Mouse (Mus musculus): ENCODE results near the gene Olfr178. TPM values are rescaled to one million over a fixed set of nuclear protein-coding genes. Genes with fewer than 3 reads are reported as not detected.

Gene Olfr178
- not detected for polyA plus RNA-seq (2014; fragmentation: Illumina TruSeq; extraction: RNeasy Lipid Tissue Mini Kit (QIAGEN cat#74804); ENCODE audit: low replicate concordance)

DNA sequence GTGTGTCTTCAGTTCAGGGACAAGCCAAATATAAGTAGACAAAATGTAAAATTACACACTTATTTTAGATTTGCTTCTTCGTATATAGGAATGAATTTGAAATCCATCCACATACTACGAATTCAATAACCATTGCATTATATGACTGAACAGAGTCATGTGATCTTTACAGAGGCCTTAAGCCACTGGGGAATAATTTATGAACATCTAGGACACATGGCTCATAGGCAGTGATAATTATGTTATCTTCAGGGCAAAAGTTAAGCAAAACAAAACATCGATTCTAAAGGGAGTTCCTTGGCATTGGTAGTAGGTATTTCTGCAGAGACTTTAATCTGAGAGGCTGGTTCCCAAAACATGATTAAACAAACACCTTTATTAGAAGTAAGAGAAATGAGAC lies at the start of gene Olfr178:
Gene Olfr178 (minus strand): TSS at position 101 of the 400 bp plus-strand sequence.

DNA sequence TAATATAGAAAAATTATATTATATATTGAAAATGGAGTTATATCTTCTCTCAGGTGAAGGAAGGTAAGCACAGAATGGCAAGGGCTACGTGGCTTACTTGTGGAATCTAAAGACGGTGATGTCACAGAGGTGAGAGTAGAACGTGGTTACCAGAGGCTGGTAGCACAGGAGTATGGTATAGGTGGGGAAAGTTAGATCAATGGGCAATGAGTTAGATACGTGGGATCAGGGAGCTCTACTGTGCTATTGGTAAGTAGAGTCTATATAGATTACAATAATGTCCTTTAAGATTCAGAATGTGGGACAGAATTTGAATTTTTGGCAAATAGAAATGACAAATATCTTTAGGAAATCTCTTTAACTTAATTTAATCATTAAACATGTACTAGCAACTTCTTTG lies 37.4 kb upstream of the Olfr178 start, which contains the start of gene Olfr180:
Gene Olfr180 (minus strand): TSS at position 101 of the 400 bp plus-strand sequence.

DNA sequence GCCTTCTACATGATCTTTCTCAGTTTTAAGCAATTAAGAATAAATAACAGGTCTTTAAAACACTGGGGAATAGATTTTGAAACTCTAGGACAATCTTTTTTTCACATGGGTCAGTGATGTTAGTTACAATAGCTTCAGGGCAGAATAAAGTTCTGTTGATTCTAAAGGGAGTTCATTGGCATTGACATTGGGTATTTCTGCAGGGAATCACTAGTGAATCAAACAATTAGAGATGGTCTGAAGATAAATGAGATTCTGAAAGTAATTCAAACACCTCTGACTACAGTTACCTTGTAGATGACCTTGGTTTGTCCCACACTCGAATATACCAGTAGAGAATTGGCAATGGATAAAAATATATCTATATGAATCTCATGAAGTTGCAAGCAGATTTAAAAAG lies 36.8 kb upstream of the Olfr178 start, which contains the start of gene Olfr181:
Gene Olfr181 (minus strand): TSS at position 101 of the 400 bp plus-strand sequence.

DNA sequence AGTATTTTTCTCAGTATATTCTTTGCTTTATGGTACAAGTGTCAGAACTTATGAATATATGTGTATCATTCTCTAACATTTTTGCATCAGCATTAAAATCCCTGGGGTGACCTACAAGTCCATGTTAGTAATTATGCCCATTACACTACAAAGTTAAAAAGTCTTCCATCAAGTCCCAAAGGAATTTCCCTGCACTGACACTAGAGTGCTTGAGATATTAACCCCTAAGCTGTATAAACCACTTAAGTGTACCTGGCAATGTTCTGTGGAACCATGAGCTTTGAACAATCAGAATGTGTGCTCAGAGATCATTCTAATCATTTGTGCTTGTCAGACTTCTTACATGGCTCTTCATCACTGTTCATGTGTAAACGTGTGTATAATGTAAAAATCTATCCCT lies 17.2 kb downstream of the Olfr178 start, which contains the start of gene Olfr177:
Gene Olfr177 (minus strand): TSS at position 101 of the 400 bp plus-strand sequence.

Other genes with a start within 250 kb of the Olfr178 start
- gene Cpox, start 221.8 kb downstream of the Olfr178 start, polyA plus RNA-seq (2014; fragmentation: Illumina TruSeq; extraction: RNeasy Lipid Tissue Mini Kit (QIAGEN cat#74804); ENCODE audit: low replicate concordance): 121 TPM
- gene Gpr15, start 173.0 kb downstream of the Olfr178 start, polyA plus RNA-seq (2014; fragmentation: Illumina TruSeq; extraction: RNeasy Lipid Tissue Mini Kit (QIAGEN cat#74804); ENCODE audit: low replicate concordance): not detected
- 278 TPM for gene Cldnd1, start 164.2 kb downstream of the Olfr178 start, polyA plus RNA-seq (2014; fragmentation: Illumina TruSeq; extraction: RNeasy Lipid Tissue Mini Kit (QIAGEN cat#74804); ENCODE audit: low replicate concordance)
- gene Olfr172, start 128.9 kb downstream of the Olfr178 start, polyA plus RNA-seq (2014; fragmentation: Illumina TruSeq; extraction: RNeasy Lipid Tissue Mini Kit (QIAGEN cat#74804); ENCODE audit: low replicate concordance): not detected
- gene Olfr173, start 91.8 kb downstream of the Olfr178 start, polyA plus RNA-seq (2014; fragmentation: Illumina TruSeq; extraction: RNeasy Lipid Tissue Mini Kit (QIAGEN cat#74804); ENCODE audit: low replicate concordance): not detected
- not detected for gene Olfr175-ps1, start 65.3 kb downstream of the Olfr178 start, polyA plus RNA-seq (2014; fragmentation: Illumina TruSeq; extraction: RNeasy Lipid Tissue Mini Kit (QIAGEN cat#74804); ENCODE audit: low replicate concordance)
- not detected for gene Olfr177, start 17.3 kb downstream of the Olfr178 start, polyA plus RNA-seq (2014; fragmentation: Illumina TruSeq; extraction: RNeasy Lipid Tissue Mini Kit (QIAGEN cat#74804); ENCODE audit: low replicate concordance)
- not detected for gene Olfr181, start 36.7 kb upstream of the Olfr178 start, polyA plus RNA-seq (2014; fragmentation: Illumina TruSeq; extraction: RNeasy Lipid Tissue Mini Kit (QIAGEN cat#74804); ENCODE audit: low replicate concordance)
- not detected for gene Olfr180, start 37.3 kb upstream of the Olfr178 start, polyA plus RNA-seq (2014; fragmentation: Illumina TruSeq; extraction: RNeasy Lipid Tissue Mini Kit (QIAGEN cat#74804); ENCODE audit: low replicate concordance)
- gene Olfr183, start 103.3 kb upstream of the Olfr178 start, polyA plus RNA-seq (2014; fragmentation: Illumina TruSeq; extraction: RNeasy Lipid Tissue Mini Kit (QIAGEN cat#74804); ENCODE audit: low replicate concordance): not detected
- gene Olfr186, start 138.2 kb upstream of the Olfr178 start, polyA plus RNA-seq (2014; fragmentation: Illumina TruSeq; extraction: RNeasy Lipid Tissue Mini Kit (QIAGEN cat#74804); ENCODE audit: low replicate concordance): not detected
- gene Olfr187, start 147.7 kb upstream of the Olfr178 start, polyA plus RNA-seq (2014; fragmentation: Illumina TruSeq; extraction: RNeasy Lipid Tissue Mini Kit (QIAGEN cat#74804); ENCODE audit: low replicate concordance): not detected
- gene Olfr190, start 185.9 kb upstream of the Olfr178 start, polyA plus RNA-seq (2014; fragmentation: Illumina TruSeq; extraction: RNeasy Lipid Tissue Mini Kit (QIAGEN cat#74804); ENCODE audit: low replicate concordance): not detected
- not detected for gene Olfr191, start 197.8 kb upstream of the Olfr178 start, polyA plus RNA-seq (2014; fragmentation: Illumina TruSeq; extraction: RNeasy Lipid Tissue Mini Kit (QIAGEN cat#74804); ENCODE audit: low replicate concordance)
- gene Olfr193, start 219.8 kb upstream of the Olfr178 start, polyA plus RNA-seq (2014; fragmentation: Illumina TruSeq; extraction: RNeasy Lipid Tissue Mini Kit (QIAGEN cat#74804); ENCODE audit: low replicate concordance): not detected
- not detected for gene Olfr194, start 229.0 kb upstream of the Olfr178 start, polyA plus RNA-seq (2014; fragmentation: Illumina TruSeq; extraction: RNeasy Lipid Tissue Mini Kit (QIAGEN cat#74804); ENCODE audit: low replicate concordance)